Mouse (Mus musculus): ENCODE measurements around the gene Cdc42ep2. TPM values are rescaled to one million over a fixed set of nuclear protein-coding genes. Genes with fewer than 3 reads are reported as not detected.
A peak's percentile ranks its signal among the peaks of the same experiment; 100 is the strongest.

The Cdc42ep2 gene
- polyA plus RNA-seq, 1 experiment from 2014 or later = 17.4 TPM

DNA sequence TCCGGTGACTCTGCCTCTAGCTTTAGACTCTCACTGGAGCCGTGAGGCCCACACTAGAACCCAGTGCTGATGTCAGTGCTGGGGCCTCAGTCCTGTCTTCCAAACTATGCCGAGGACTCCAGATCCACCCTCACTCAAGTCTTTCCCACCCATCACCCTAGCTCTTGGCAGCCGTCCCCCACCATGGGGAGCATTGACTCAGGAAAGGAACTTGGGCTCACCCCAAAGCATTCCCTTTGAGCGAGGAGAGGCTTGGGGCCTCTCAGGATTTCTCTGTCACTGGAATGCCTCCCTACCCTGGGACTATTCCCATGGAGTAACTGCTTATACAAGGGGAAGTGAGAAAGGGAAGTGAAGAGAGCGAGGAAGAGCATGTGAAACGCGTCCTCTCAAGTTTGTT lies 21.3 kb upstream of the Cdc42ep2 start:
- peaks cover 7% of the 10 kb centered on the region; the same call in 1 of the 2 replicates for H3K36me3 ChIP-seq (ENCODE audit: control insufficient read depth, insufficient read depth, low read length)
- no peaks in the 10 kb centered on the region for H3K9me3 ChIP-seq (ENCODE audit: control insufficient read depth, low read length)
- no peak overlapping the region for H3K27ac ChIP-seq (ENCODE audit: low read depth, low read length)
- H3K4me3 ChIP-seq (ENCODE audit: low read depth, low read length) = no peak overlapping the region
- ATAC-seq (ENCODE audit: low read depth) = no peak
- no peak overlapping the region for H3K4me2 ChIP-seq (ENCODE audit: low read depth, low read length)
- H3K4me1 ChIP-seq (ENCODE audit: control insufficient read depth, insufficient read depth, low read length) = no peaks in the 10 kb centered on the region
- H3K27me3 ChIP-seq (ENCODE audit: control insufficient read depth, insufficient read depth, low read length) = no peaks in the 10 kb centered on the region
- no peak overlapping the region for H3K9ac ChIP-seq (replicated peaks; ENCODE audit: low read depth, low read length)
- whole genome bisulfite sequencing = 84% methylated on average over 8 of the region's 8 CpGs

GRCm38 (mm10) chr19:5945027-5945426 lies 20.4 kb upstream of the Cdc42ep2 start:
- no peaks in the 10 kb centered on the region for H3K27me3 ChIP-seq (ENCODE audit: control insufficient read depth, insufficient read depth, low read length)
- H3K9ac ChIP-seq (replicated peaks; ENCODE audit: low read depth, low read length) = no peak overlapping the region
- H3K4me2 ChIP-seq (ENCODE audit: low read depth, low read length) = no peak overlapping the region
- no peak for ATAC-seq (ENCODE audit: low read depth)
- no peaks in the 10 kb centered on the region for H3K36me3 ChIP-seq (ENCODE audit: control insufficient read depth, insufficient read depth, low read length)
- no peak overlapping the region for H3K4me3 ChIP-seq (ENCODE audit: low read depth, low read length)
- no peaks in the 10 kb centered on the region for H3K4me1 ChIP-seq (ENCODE audit: control insufficient read depth, insufficient read depth, low read length)
- 78% methylated on average over 7 of the region's 7 CpGs for WGBS
- no peak overlapping the region for H3K27ac ChIP-seq (ENCODE audit: low read depth, low read length)
- no peaks in the 10 kb centered on the region for H3K9me3 ChIP-seq (ENCODE audit: control insufficient read depth, low read length)

- no peak for ATAC-seq (ENCODE audit: low read depth)
- Histone ChIP-seq H3K9me3 (ENCODE audit: control insufficient read depth, low read length) (no peaks in the 10 kb centered on the region), H3K9ac (replicated peaks; ENCODE audit: low read depth, low read length) (no peak overlapping the region), H3K27ac (ENCODE audit: low read depth, low read length) (no peak overlapping the region), H3K4me2 (ENCODE audit: low read depth, low read length) (no peak overlapping the region), H3K4me1 (ENCODE audit: control insufficient read depth, insufficient read depth, low read length) (no peaks in the 10 kb centered on the region), H3K4me3 (ENCODE audit: low read depth, low read length) (no peak overlapping the region), H3K36me3 (ENCODE audit: control insufficient read depth, insufficient read depth, low read length) (no peaks in the 10 kb centered on the region), H3K27me3 (ENCODE audit: control insufficient read depth, insufficient read depth, low read length) (no peaks in the 10 kb centered on the region)
- 68% methylated on average over 8 of the region's 8 CpGs for WGBS
Measured at GRCm38 (mm10) chr19:5944145-5944544, 19.5 kb upstream of the Cdc42ep2 start.

GRCm38 (mm10) chr19:5943404-5943803 lies 18.8 kb upstream of the Cdc42ep2 start:
- Histone ChIP-seq H3K36me3 (ENCODE audit: control insufficient read depth, insufficient read depth, low read length) (no peaks in the 10 kb centered on the region), H3K4me3 (ENCODE audit: low read depth, low read length) (no peak overlapping the region), H3K9me3 (ENCODE audit: control insufficient read depth, low read length) (no peaks in the 10 kb centered on the region), H3K27ac (ENCODE audit: low read depth, low read length) (no peak overlapping the region), H3K27me3 (ENCODE audit: control insufficient read depth, insufficient read depth, low read length) (no peaks in the 10 kb centered on the region), H3K4me1 (ENCODE audit: control insufficient read depth, insufficient read depth, low read length) (no peaks in the 10 kb centered on the region), H3K9ac (replicated peaks; ENCODE audit: low read depth, low read length) (no peak overlapping the region), H3K4me2 (ENCODE audit: low read depth, low read length) (no peak overlapping the region)
- 91% methylated on average over 15 of the region's 15 CpGs for WGBS
- no peak for ATAC-seq (ENCODE audit: low read depth)

- ATAC-seq (ENCODE audit: low read depth) = no peak
- 95% methylated on average over 7 of the region's 7 CpGs for WGBS
- H3K27ac ChIP-seq (ENCODE audit: low read depth, low read length) = no peak overlapping the region
- no peak overlapping the region for H3K9ac ChIP-seq (replicated peaks; ENCODE audit: low read depth, low read length)
- H3K4me3 ChIP-seq (ENCODE audit: low read depth, low read length) = no peak overlapping the region
- no peaks in the 10 kb centered on the region for H3K9me3 ChIP-seq (ENCODE audit: control insufficient read depth, low read length)
- H3K27me3 ChIP-seq (ENCODE audit: control insufficient read depth, insufficient read depth, low read length) = no peaks in the 10 kb centered on the region
- no peak overlapping the region for H3K4me2 ChIP-seq (ENCODE audit: low read depth, low read length)
- H3K4me1 ChIP-seq (ENCODE audit: control insufficient read depth, insufficient read depth, low read length) = peaks cover 2% of the 10 kb centered on the region; the same call in 1 of the 2 replicates
- no peaks in the 10 kb centered on the region for H3K36me3 ChIP-seq (ENCODE audit: control insufficient read depth, insufficient read depth, low read length)
Measured at GRCm38 (mm10) chr19:5942581-5942980, 18.0 kb upstream of the Cdc42ep2 start.

DNA sequence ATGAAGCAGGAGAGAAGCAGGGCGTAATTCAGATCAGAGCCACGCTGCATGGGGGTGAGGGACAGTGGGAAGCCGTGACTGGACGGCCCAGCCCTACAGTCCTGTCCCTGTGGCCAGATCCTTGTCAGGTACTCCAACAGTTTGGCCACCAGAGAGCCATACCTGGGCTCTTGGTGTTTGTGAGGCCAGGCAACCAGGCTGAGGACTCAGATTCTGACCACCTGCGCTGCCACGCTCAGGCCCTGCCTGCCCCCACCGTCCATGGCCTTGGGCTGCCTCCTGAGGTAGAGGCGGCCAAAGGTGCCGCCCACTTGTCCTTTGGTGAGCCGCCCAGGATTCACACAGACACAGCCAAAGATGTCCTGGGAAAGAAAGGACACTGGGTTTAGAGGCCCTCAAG lies 16.0 kb upstream of the Cdc42ep2 start:
- H3K9me3 ChIP-seq (ENCODE audit: control insufficient read depth, low read length) = no peaks in the 10 kb centered on the region
- no peak overlapping the region for H3K9ac ChIP-seq (replicated peaks; ENCODE audit: low read depth, low read length)
- no peaks in the 10 kb centered on the region for H3K27me3 ChIP-seq (ENCODE audit: control insufficient read depth, insufficient read depth, low read length)
- no peak overlapping the region for H3K4me3 ChIP-seq (ENCODE audit: low read depth, low read length)
- peaks cover 2% of the 10 kb centered on the region; the same call in 1 of the 2 replicates for H3K4me1 ChIP-seq (ENCODE audit: control insufficient read depth, insufficient read depth, low read length)
- ATAC-seq (ENCODE audit: low read depth) = no peak
- H3K27ac ChIP-seq (ENCODE audit: low read depth, low read length) = 0 out of 2 replicates have a peak overlapping the region, but pooled peaks have one; percentile 28
- WGBS = 94% methylated on average over 10 of the region's 10 CpGs
- no peak overlapping the region for H3K4me2 ChIP-seq (ENCODE audit: low read depth, low read length)
- H3K36me3 ChIP-seq (ENCODE audit: control insufficient read depth, insufficient read depth, low read length) = no peaks in the 10 kb centered on the region

- H3K9ac ChIP-seq (replicated peaks; ENCODE audit: low read depth, low read length) = no peak overlapping the region
- H3K9me3 ChIP-seq (ENCODE audit: control insufficient read depth, low read length) = no peaks in the 10 kb centered on the region
- 62% methylated on average over 4 of the region's 4 CpGs for WGBS
- no peak overlapping the region for H3K4me3 ChIP-seq (ENCODE audit: low read depth, low read length)
- no peak overlapping the region for H3K4me2 ChIP-seq (ENCODE audit: low read depth, low read length)
- ATAC-seq (ENCODE audit: low read depth) = no peak
- peak overlapping the region; percentile 18; the same call in 1 of the 2 replicates for H3K27ac ChIP-seq (ENCODE audit: low read depth, low read length)
- H3K27me3 ChIP-seq (ENCODE audit: control insufficient read depth, insufficient read depth, low read length) = no peaks in the 10 kb centered on the region
- peaks cover 2% of the 10 kb centered on the region; the same call in 1 of the 2 replicates for H3K4me1 ChIP-seq (ENCODE audit: control insufficient read depth, insufficient read depth, low read length)
- no peaks in the 10 kb centered on the region for H3K36me3 ChIP-seq (ENCODE audit: control insufficient read depth, insufficient read depth, low read length)
Measured at GRCm38 (mm10) chr19:5940173-5940572, 15.6 kb upstream of the Cdc42ep2 start.

GRCm38 (mm10) chr19:5939715-5940114 lies 15.1 kb upstream of the Cdc42ep2 start:
- Histone ChIP-seq H3K9ac (replicated peaks; ENCODE audit: low read depth, low read length) (no peak overlapping the region), H3K36me3 (ENCODE audit: control insufficient read depth, insufficient read depth, low read length) (no peaks in the 10 kb centered on the region), H3K4me2 (ENCODE audit: low read depth, low read length) (no peak overlapping the region), H3K27ac (ENCODE audit: low read depth, low read length) (peak overlapping the region; percentile 18; the same call in 1 of the 2 replicates), H3K9me3 (ENCODE audit: control insufficient read depth, low read length) (no peaks in the 10 kb centered on the region), H3K4me1 (ENCODE audit: control insufficient read depth, insufficient read depth, low read length) (peaks cover 2% of the 10 kb centered on the region; the same call in 1 of the 2 replicates), H3K4me3 (ENCODE audit: low read depth, low read length) (no peak overlapping the region), H3K27me3 (ENCODE audit: control insufficient read depth, insufficient read depth, low read length) (no peaks in the 10 kb centered on the region)
- WGBS = 70% methylated on average over 5 of the region's 5 CpGs
- ATAC-seq (ENCODE audit: low read depth) = no peak

GRCm38 (mm10) chr19:5938516-5938915 lies 13.9 kb upstream of the Cdc42ep2 start:
- H3K36me3 ChIP-seq (ENCODE audit: control insufficient read depth, insufficient read depth, low read length) = no peaks in the 10 kb centered on the region
- H3K4me1 ChIP-seq (ENCODE audit: control insufficient read depth, insufficient read depth, low read length) = peaks cover 2% of the 10 kb centered on the region; the same call in 1 of the 2 replicates
- WGBS = 88% methylated on average over 6 of the region's 6 CpGs
- no peaks in the 10 kb centered on the region for H3K27me3 ChIP-seq (ENCODE audit: control insufficient read depth, insufficient read depth, low read length)
- ATAC-seq (ENCODE audit: low read depth) = no peak
- H3K27ac ChIP-seq (ENCODE audit: low read depth, low read length) = peak overlapping the region; percentile 55; the same call in 1 of the 2 replicates
- no peak overlapping the region for H3K4me2 ChIP-seq (ENCODE audit: low read depth, low read length)
- no peak overlapping the region for H3K9ac ChIP-seq (replicated peaks; ENCODE audit: low read depth, low read length)
- H3K4me3 ChIP-seq (ENCODE audit: low read depth, low read length) = no peak overlapping the region
- H3K9me3 ChIP-seq (ENCODE audit: control insufficient read depth, low read length) = no peaks in the 10 kb centered on the region
